Mouse (Mus musculus) left cerebral cortex, adult 8-10 months (tissue): ENCODE data around the gene Cd52. TPM values are rescaled to one million over a fixed set of nuclear protein-coding genes. Genes with fewer than 3 reads are reported as not detected.

Experiments used
- DNase-seq, 2 experiments: peaks; one replicate each; pipeline ENCODE4 v3.0.0; 2022; ENCODE audit warnings: low spot score in 2 of 2
- total RNA-seq, 4 experiments: library from RNA; stranded (reverse); gene quantifications; 2 replicates each; pipeline ENCODE4 v1.2.4; 2022

Gene Cd52
- total RNA-seq, 4 experiments from 2014 or later: 2.5 to 32.5 (median 12.8) TPM

DNA sequence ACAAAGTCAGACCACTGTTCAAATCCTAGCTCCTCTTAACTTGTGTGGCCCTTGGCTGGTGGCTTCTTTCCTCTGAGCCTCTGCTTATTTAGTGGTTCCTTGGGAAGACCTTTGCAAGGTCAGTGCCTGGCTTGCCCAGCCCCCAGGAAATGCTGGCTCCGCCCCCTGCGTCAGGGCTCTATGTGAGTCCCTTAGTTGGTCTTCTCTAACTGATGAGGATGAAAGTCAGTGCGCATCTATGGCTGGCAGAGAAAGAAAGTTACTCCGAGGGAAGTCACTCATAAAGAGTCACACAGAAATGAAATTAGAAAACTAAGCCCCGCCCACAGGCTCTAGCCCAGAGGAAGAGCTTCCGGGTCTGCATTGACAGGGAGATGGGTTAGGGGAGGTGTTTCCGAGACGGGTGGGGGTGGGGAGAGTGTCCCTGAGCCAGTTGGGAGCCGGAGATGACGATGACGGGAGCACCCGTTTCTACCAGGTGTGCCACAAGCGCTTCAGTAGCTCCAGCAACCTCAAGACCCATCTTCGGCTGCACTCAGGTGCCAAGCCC is 36.6 kb downstream of the Cd52 start:
- DNase-seq: no peak

DNA sequence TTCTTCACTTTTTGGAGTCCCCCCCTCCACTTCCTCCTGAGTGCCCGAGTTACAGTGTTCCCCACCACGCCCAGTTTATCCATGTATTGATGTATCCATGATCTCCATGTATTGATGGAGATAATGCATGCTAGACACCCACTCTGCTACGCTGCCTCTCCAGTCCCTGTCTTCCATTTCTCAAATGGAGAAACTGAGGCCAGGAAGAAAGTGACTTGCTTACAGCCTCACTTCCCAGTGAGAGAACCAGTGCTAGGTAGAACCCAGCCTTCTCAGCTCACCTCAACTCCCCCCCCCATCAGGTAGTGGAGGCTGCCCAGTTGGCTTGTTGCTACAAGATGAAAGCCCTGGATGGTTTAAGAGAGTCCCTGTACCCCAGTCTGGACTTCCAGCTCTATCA is 41.3 kb downstream of the Cd52 start, which contains the start of gene Zfp683:
Gene Zfp683 (plus strand): TSS at position 301 of the 400 bp plus-strand sequence.
- no peak for DNase-seq

DNA sequence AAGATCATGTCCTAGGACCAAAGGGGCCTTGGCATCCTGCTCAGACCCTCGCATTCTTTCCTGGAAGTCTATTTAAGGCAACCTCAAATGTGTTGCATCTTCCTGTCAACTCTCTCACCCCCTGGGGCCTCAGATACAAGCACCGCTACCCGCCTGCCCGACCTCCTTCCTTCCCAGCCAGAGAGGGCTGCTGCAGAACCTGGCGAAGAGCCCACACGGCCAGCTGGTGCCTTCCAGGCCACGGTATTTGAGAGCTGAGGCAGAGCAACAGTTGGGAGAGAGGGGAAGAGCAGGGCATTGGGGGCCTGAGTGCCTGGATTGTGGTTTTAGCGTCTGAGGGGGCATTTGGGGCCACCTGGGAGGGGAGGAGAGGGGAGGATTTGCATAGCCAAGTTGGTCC is 42.3 kb downstream of the Cd52 start:
- DNase-seq: no peak

DNA sequence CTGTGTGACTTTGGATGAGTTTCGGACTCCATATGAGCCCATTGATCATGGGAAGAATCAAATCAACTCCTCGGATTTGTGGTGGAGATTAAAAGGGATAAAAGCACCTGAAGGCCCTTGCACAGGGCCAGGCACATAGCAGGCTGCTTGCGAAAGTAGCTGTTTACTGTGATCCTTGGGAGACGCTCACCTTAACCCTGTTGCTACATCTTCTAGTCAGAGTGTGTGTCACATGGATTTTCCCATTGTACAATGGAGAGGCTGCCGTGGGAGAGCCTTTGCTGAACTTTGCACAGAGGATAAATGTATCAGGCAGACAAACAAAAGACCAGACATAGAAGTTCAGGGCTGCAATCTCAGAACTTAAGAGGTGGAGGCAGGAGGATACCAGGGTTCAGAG is 43.0 kb downstream of the Cd52 start:
- no peak for DNase-seq

DNA sequence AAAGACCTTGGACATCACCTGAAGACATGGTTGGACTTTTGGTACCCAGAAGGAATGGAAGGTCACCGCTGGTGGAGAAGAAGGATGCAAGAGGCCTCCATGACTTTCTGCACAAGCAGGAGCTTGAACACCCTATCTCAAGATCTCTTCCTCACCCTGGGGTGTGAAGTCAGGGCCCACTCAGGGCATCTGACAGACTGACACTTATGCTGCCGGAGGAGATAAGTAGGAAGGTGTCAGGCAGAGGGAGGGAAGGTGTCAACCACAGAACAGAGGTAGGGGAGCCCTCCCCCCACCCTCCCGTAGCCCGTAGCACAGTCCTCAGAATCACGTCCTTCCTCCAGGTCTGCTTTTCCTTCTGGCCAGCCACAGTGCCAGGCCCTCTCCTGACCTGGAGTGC is 47.2 kb downstream of the Cd52 start:
- DNase-seq: no peak

DNA sequence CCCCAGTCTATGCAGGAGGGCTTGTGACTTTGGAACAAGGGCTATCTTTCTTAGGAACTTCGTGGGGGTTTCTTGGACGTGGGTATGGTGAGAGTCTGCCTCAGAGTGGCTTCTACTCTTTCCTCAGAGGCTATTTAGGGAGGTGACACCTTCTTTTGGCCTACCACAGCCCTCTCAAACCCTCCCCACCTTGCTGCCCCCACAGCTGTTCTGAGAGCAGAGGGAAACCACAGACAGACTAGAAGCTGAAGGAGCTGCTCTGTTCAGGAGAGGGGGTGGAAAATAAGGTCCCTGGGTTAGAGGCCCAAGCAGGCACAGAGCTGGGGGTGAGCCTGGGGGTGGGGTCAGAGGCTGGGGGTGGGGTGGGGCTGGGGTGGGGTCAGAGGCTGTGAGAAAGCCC is 51.8 kb downstream of the Cd52 start:
- no peak for DNase-seq

DNA sequence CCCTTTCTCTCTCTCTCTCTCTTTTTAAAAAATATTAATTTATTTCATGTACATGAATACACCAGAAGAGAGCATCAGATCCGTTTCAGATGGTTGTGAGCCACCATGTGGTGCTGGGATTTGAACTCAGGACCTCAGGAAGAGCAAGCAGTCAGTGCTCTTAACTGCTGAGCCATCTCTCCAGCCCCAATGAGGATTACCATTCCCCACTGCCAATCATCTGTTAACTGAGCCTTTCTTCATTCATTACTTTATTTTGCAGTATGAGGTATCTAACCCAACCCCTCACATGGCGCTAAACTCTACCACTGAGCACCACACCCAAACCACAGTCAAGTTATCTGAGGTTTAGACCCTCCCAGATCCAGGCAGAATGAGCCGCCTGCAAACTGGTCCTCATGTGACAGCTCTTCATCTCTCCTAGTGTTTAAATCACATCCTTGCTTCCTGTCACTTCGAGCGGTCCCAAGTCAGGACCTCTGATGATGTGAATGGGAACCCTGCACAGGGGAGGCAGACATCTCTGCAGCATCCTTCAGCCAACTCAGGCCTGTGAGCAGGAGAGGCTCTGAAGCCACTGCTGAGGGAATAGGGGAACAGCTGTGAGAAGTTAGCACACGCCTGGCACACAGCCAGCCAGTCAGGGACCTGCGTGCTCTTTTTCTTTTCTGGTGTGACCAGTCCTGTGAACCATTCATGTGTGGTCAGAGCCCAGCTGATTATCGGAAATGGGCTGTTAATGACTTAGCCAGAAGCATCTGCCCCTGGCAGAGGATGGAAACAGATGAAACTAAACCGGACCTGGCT is 53.4 kb downstream of the Cd52 start:
- DNase-seq: no peak

DNA sequence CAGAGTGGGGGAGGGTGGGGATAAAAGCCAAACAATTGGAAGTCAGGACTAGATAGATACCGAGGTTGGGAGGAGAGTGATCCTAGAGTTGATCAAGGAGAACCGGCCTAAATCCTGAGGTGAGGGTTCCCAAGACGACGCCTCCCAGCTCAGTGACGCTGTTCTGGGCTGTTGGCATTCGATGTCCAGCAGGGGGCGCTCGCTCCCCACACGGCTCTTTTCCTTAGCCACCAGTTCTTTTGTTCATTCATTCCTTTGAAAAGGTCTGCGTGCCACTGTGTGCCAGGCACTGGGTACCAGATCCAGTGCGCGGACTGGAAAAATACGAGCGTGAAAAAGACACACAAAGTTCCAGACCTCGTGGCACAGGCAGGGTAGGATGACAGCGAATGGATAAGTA is 58.9 kb downstream of the Cd52 start:
- peak; percentile 68 to 84 for DNase-seq

Other genes starting within 250 kb of the Cd52 start
- gene Rps6ka1, start 207.3 kb downstream of the Cd52 start, total RNA-seq: 10 to 100 TPM; 15.3 to 19.2 (median 17.7) TPM
- 100 to 1,000 TPM; 115 to 129 (median 119) TPM for gene Hmgn2, start 126.4 kb downstream of the Cd52 start, total RNA-seq
- gene Dhdds, start 94.2 kb downstream of the Cd52 start, total RNA-seq: 10 to 100 TPM; 63.6 to 73.6 (median 68.4) TPM
- gene Lin28a, start 76.2 kb downstream of the Cd52 start, total RNA-seq: not detected
- gene Zfp683, start 41.2 kb downstream of the Cd52 start, total RNA-seq: not detected
- gene Crybg2, start 34.3 kb downstream of the Cd52 start, total RNA-seq: 1 to 10 TPM; 3.6 to 6.8 (median 5.8) TPM
- 10 to 100 TPM; 33.5 to 51.3 (median 43.0) TPM for gene Ubxn11, start 7.5 kb upstream of the Cd52 start, total RNA-seq
- gene Sh3bgrl3, start 33.7 kb upstream of the Cd52 start, total RNA-seq: 100 to 1,000 TPM; 192 to 255 (median 224) TPM
- 10 to 100 TPM; 17.1 to 18.7 (median 17.7) TPM for gene Cep85, start 92.0 kb upstream of the Cd52 start, total RNA-seq
- not detected for gene Gm7534, start 107.9 kb upstream of the Cd52 start, total RNA-seq
- not detected for gene Catsper4, start 132.3 kb upstream of the Cd52 start, total RNA-seq
- gene Cnksr1, start 143.3 kb upstream of the Cd52 start, total RNA-seq: under 1 TPM in 3 of 4 experiments, not detected in 1; 0.36 to 0.74 (median 0.57) TPM
- gene E130218I03Rik, start 148.6 kb upstream of the Cd52 start, total RNA-seq: not detected
- gene Zfp593, start 150.5 kb upstream of the Cd52 start, total RNA-seq: 10 to 100 TPM; 10.9 to 12.1 (median 11.3) TPM
- gene Gm30191, start 151.9 kb upstream of the Cd52 start, total RNA-seq: not detected
- 1 to 10 TPM; 2.6 to 4.3 (median 3.5) TPM for gene Grrp1, start 159.0 kb upstream of the Cd52 start, total RNA-seq
- 10 to 100 TPM; 15.8 to 22.4 (median 19.3) TPM for gene Pdik1l, start 192.8 kb upstream of the Cd52 start, total RNA-seq
- under 1 TPM; 0.28 to 0.70 (median 0.53) TPM for gene Trim63, start 220.0 kb upstream of the Cd52 start, total RNA-seq
- under 1 TPM in 2 of 4 experiments, not detected in 2; 0.16 to 0.23 TPM for gene Slc30a2, start 248.1 kb upstream of the Cd52 start, total RNA-seq